Comparison of ENCODE assay signal across 17 mouse cellular contexts in genomic region chr6:136701878-136702277, GRCm38 (mm10).
"Had no signal": no experiment of that assay in that cellular context is flagged by ENCODE, and none has a peak within 500 bp of the region (broad histone marks: within the 10 kb centered on the region; RNA-seq: fewer than 3 reads in every experiment).

No protein-coding gene starts in this region.

- ATAC-seq: liver, postnatal 0 days; lung, postnatal 0 days; midbrain, embryonic 16.5 days had no signal

- H3K4me1 ChIP-seq: lung, embryonic 15.5 days; megakaryocyte, embryonic 14.5 days; midbrain, embryonic 12.5 days; stomach, embryonic 15.5 days had no signal

- H3K27me3 ChIP-seq: lung, embryonic 15.5 days; midbrain, embryonic 12.5 days; stomach, embryonic 15.5 days had no signal

- H3K4me2 ChIP-seq: lung, embryonic 15.5 days; midbrain, embryonic 12.5 days; stomach, embryonic 15.5 days had no signal

- DNase-seq: liver, postnatal 0 days; lung, adult 2 months; lung, postnatal 14 days; lung, postnatal 36 days; midbrain, embryonic 14.5 days; right cerebral cortex, postnatal 14 days; thymus, adult 2 months; thymus, postnatal 25 days; thymus, postnatal 4 days had no signal

- H3K4me3 ChIP-seq: lung, embryonic 15.5 days; megakaryocyte, embryonic 14.5 days; midbrain, embryonic 12.5 days; stomach, embryonic 15.5 days had no signal

- H3K9me3 ChIP-seq: lung, embryonic 15.5 days; megakaryocyte, embryonic 14.5 days; midbrain, embryonic 12.5 days; stomach, embryonic 15.5 days had no signal

- H3K36me3 ChIP-seq: lung, embryonic 15.5 days; midbrain, embryonic 12.5 days; stomach, embryonic 15.5 days had no signal

- H3K27ac ChIP-seq: lung, embryonic 15.5 days; macrophage; midbrain, embryonic 12.5 days; stomach, embryonic 15.5 days; stomach, postnatal 0 days had no signal

- H3K9ac ChIP-seq: liver, postnatal 0 days; lung, embryonic 15.5 days; midbrain, embryonic 12.5 days; stomach, embryonic 15.5 days had no signal
